Mouse (Mus musculus) central nervous system, embryonic 11.5 days (tissue): ENCODE data around the gene Oog3. TPM values are rescaled to one million over a fixed set of nuclear protein-coding genes. Genes with fewer than 3 reads are reported as not detected.

ENCODE experiments used
- polyA plus RNA-seq: library from polyadenylated mRNA; depleted of rRNA; stranded (reverse); fragments of >200 nt; gene quantifications from 2 replicates; pipeline ENCODE4 v1.2.3, GENCODE M21; 2012; rRNA removed

Oog3 gene
- not detected in 2 replicates for polyA plus RNA-seq

DNA sequence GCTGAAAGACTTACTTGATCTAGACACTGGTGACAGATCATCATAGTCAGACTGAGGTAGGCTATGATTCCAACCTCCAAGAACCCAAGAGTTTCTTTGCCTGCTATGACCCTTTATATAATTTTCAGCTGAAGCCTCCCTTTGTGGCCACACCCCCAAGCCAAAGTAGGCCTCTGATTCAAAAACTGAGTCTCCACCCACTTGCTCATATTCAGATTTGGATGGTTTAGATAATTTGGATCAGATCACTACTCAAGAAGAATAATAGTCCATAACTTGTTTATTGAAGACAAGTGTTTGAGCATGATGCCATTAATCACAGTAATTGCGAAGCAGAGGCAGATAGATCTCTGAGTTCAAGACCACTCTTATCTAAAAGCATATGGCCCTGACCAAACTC, at the start of gene Oog3:
Oog3 (minus strand) TSS at position 101 of the 400 bp plus-strand sequence.

DNA sequence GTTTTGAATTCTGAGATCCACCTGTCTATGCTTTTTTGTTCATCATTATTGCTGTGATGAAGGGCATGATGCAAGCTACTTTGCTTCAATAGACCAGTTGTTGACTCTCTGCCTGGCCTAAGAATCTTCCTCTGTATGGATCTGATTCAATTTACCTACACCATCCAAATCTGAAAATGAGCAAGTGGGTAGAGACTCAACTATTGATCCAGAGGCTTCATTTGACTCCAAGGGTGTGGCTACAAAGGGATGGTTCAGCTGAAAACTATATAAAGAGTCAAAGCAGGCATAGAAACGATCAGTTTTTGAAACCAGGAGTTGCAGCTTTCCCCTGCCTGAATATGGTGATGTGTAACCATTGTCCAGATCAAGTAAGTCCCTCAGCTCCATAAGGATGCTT, 28.0 kb upstream of the Oog3 start, which contains the start of gene Oog2:
Oog2 (plus strand) TSS at position 301 of the 400 bp plus-strand sequence.

Other genes with a start within 250 kb of the Oog3 start
- gene Pramef25, start 211.6 kb downstream of the Oog3 start, polyA plus RNA-seq: not detected in 2 replicates
- not detected in 2 replicates for gene Gm13101, start 195.7 kb downstream of the Oog3 start, polyA plus RNA-seq
- gene Pramef17, start 168.3 kb downstream of the Oog3 start, polyA plus RNA-seq: not detected in 2 replicates
- gene Pramel4, start 103.5 kb downstream of the Oog3 start, polyA plus RNA-seq: not detected in 2 replicates
- gene Gm13102, start 56.2 kb downstream of the Oog3 start, polyA plus RNA-seq: not detected in 2 replicates
- not detected in 2 replicates for gene Oog2, start 28.1 kb upstream of the Oog3 start, polyA plus RNA-seq
- gene C87977, start 50.7 kb upstream of the Oog3 start, polyA plus RNA-seq: not detected in 2 replicates
- not detected in 2 replicates for gene Pramel5, start 117.8 kb upstream of the Oog3 start, polyA plus RNA-seq
- not detected in 2 replicates for gene Gm13128, start 167.6 kb upstream of the Oog3 start, polyA plus RNA-seq
- gene Gm13119, start 195.3 kb upstream of the Oog3 start, polyA plus RNA-seq: not detected in 2 replicates
- not detected in 2 replicates for gene Pramef20, start 215.3 kb upstream of the Oog3 start, polyA plus RNA-seq
- gene Pramef12, start 245.8 kb upstream of the Oog3 start, polyA plus RNA-seq: 0.11 and 0.13 TPM in 2 replicates